Mouse (Mus musculus) MEL (cell line): ENCODE data around the gene Rxfp3. TPM values are rescaled to one million over a fixed set of nuclear protein-coding genes. Genes with fewer than 3 reads are reported as not detected.

Source experiments
- polyA plus RNA-seq, 2 experiments: library from polyadenylated mRNA; stranded (reverse) in 1 of 2; unstranded in 1 of 2; fragments of >175 nt in 1 of 2; fragments of >200 nt in 1 of 2; gene quantifications; 2 replicates each; pipeline versions ENCODE4 v1.2.1 to v1.2.4; 2012; ENCODE audit warnings: low replicate concordance in 2 of 2, low read depth in 1 of 2; ENCODE audit not compliant: insufficient read length in 2 of 2, insufficient read depth in 1 of 2, missing spikeins in 1 of 2
- total RNA-seq: library from RNA; depleted of rRNA; stranded (reverse); fragments of 300-350 nt; gene quantifications from 2 replicates; pipeline ENCODE4 v1.2.3, GENCODE M21; 2012; rRNA removed

Gene Rxfp3
- total and polyA plus RNA-seq, 3 experiments = not detected

Other genes starting within 250 kb of the Rxfp3 start
- not detected in 2 replicates for gene C1qtnf3, start 85.7 kb downstream of the Rxfp3 start, total RNA-seq
- not detected for gene C1qtnf3, start 85.7 kb downstream of the Rxfp3 start, polyA plus RNA-seq
- not detected in 2 replicates for gene Amacr, start 56.2 kb downstream of the Rxfp3 start, total RNA-seq
- not detected for gene Amacr, start 56.2 kb downstream of the Rxfp3 start, polyA plus RNA-seq
- not detected in 2 replicates for gene Slc45a2, start 37.3 kb downstream of the Rxfp3 start, total RNA-seq
- gene Slc45a2, start 37.3 kb downstream of the Rxfp3 start, polyA plus RNA-seq = not detected
- gene Adamts12, start 26.8 kb upstream of the Rxfp3 start, total RNA-seq = not detected in 2 replicates
- gene Adamts12, start 26.8 kb upstream of the Rxfp3 start, polyA plus RNA-seq = not detected